Mouse (Mus musculus) forebrain, embryonic 13.5 days (tissue): ENCODE results near the gene Gm20807. TPM values are rescaled to one million over a fixed set of nuclear protein-coding genes. Genes with fewer than 3 reads are reported as not detected.
"Not testable (repeated sequence)": the region's sequence is repeated elsewhere in the genome, so short reads cannot be mapped to it uniquely, and the experiment has no call there.

Experiments used
- ATAC-seq: fragments of 200-750 bp; cut with Nextera tagmentation; 2 replicates; pipeline ENCODE4 v1.8.0; 2017
- H3K27ac ChIP-seq: fragments of 300-500 bp; sonication (generic); 2 replicates; pipeline ENCODE4 v1.5.1; 2015; ENCODE audit warnings: inconsistent platforms, mild to moderate bottlenecking, moderate library complexity
- H3K27me3 ChIP-seq: fragments of 300-500 bp; sonication (generic); 2 replicates; pipeline ENCODE4 v1.6.1; 2015; ENCODE audit warnings: mild to moderate bottlenecking, inconsistent platforms
- H3K36me3 ChIP-seq: fragments of 300-500 bp; sonication (generic); 2 replicates; pipeline ENCODE4 v1.6.1; 2015; ENCODE audit warnings: mild to moderate bottlenecking, inconsistent platforms; ENCODE audit not compliant: poor library complexity, severe bottlenecking
- H3K4me1 ChIP-seq: fragments of 300-500 bp; sonication (generic); 2 replicates; pipeline ENCODE4 v1.6.1; 2015; ENCODE audit warnings: inconsistent platforms
- H3K4me2 ChIP-seq: fragments of 300-500 bp; sonication (generic); 2 replicates; pipeline ENCODE4 v1.6.1; 2015; ENCODE audit warnings: inconsistent platforms, mild to moderate bottlenecking, moderate library complexity
- H3K4me3 ChIP-seq: fragments of 300-500 bp; sonication (generic); 2 replicates; pipeline ENCODE4 v1.5.1; 2015; ENCODE audit warnings: mild to moderate bottlenecking, inconsistent platforms
- H3K9ac ChIP-seq: fragments of 300-500 bp; sonication (generic); 2 replicates; pipeline ENCODE4 v1.6.1; 2015; ENCODE audit warnings: mild to moderate bottlenecking, inconsistent platforms
- H3K9me3 ChIP-seq: fragments of 300-500 bp; sonication (generic); replicated peaks from 2 replicates; pipeline ENCODE4 v1.6.1; 2016; ENCODE audit warnings: inconsistent platforms
- polyA plus RNA-seq: library from polyadenylated mRNA; unstranded; fragments of >200 nt; fragmentation: Nextera tagmentation; extraction: Ambion mirVana; gene quantifications from 2 replicates; pipeline ENCODE4 v1.2.1, GENCODE M21; 2015

The Gm20807 gene
- not detected in 2 replicates for polyA plus RNA-seq

- not testable (repeated sequence) for H3K27me3 ChIP-seq, H3K4me3 ChIP-seq, H3K4me2 ChIP-seq, H3K27ac ChIP-seq, ATAC-seq, H3K36me3 ChIP-seq, H3K4me1 ChIP-seq, H3K9me3 ChIP-seq, H3K9ac ChIP-seq
Measured at GRCm38 (mm10) chrY:13042591-13042990, at the start of gene Gm20807. Gene Gm20807 (plus strand): TSS chrY:13042891.

Other genes starting within 250 kb of the Gm20807 start
- gene Gm21891, start 90.6 kb downstream of the Gm20807 start, polyA plus RNA-seq: not detected in 2 replicates
- not detected in 2 replicates for gene Gm21425, start 119.1 kb downstream of the Gm20807 start, polyA plus RNA-seq
- gene Gm21828, start 181.0 kb downstream of the Gm20807 start, polyA plus RNA-seq: not detected in 2 replicates
- gene Gm21440, start 209.5 kb downstream of the Gm20807 start, polyA plus RNA-seq: not detected in 2 replicates
- gene Gm21454, start 209.6 kb downstream of the Gm20807 start, polyA plus RNA-seq: not detected in 2 replicates